Mouse (Mus musculus): Measurements from ENCODE around the gene Marveld1. TPM values are rescaled to one million over a fixed set of nuclear protein-coding genes. Genes with fewer than 3 reads are reported as not detected.

The Marveld1 gene
- polyA plus RNA-seq, 1 experiment from 2014 or later = 4.3 TPM

DNA sequence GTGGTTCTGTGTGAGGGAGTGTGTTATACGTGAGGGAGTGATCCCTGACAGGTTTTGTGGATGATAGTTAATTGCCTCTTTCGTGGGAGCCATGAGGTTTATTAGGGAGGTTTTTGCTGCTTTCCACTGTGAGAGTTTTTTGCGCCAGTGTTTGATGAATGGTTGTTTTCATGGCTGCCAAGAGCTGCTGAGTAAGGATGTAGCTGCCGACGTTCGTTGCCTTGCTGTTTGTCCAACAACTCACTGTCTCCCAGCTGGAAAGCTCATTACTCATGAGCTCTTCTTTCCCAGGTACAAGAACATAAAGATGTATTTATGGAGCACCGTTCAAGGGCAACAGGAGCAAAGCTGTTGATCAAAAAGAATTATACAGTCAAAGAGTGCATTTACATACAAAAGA, 17.0 kb downstream of the Marveld1 start:
- Histone ChIP-seq H3K4me2 (no peak overlapping the region), H3K4me1 (replicated peaks) (peaks cover 13% of the 10 kb centered on the region), H3K9ac (no peak overlapping the region), H3K9me3 (no peaks in the 10 kb centered on the region), H3K36me3 (no peaks in the 10 kb centered on the region), H3K4me3 (no peak overlapping the region), H3K27ac (replicated peaks) (no peak overlapping the region), H3K27me3 (peaks cover 15% of the 10 kb centered on the region)
- no peak for ATAC-seq (ENCODE audit: low FRiP score, low read depth)
- WGBS = 27% methylated on average over 7 of the region's 7 CpGs

DNA sequence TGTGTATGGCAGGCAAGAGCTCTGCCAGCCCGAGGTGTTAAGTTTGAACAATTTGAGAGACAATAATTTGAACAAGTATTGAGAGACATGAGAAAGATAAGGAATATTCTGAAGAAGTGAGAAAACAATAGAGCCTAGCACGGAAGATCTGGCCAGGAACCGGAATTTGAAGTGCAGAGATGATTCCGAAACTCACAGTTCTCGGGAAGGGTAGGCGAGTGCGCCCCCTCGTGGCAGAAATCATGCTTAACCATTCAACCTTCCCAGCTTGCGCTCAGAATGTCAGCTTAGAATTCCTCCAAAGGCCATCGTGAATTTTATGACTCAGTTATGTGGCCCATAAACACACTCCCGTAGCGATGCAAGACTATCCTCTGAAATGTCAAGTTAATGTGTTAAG, 18.9 kb downstream of the Marveld1 start:
- Histone ChIP-seq H3K4me1 (replicated peaks) (peaks cover 22% of the 10 kb centered on the region), H3K27ac (replicated peaks) (no peak overlapping the region), H3K27me3 (peaks cover 17% of the 10 kb centered on the region), H3K9me3 (no peaks in the 10 kb centered on the region), H3K4me2 (peak overlapping the region; percentile 41), H3K4me3 (no peak overlapping the region), H3K36me3 (no peaks in the 10 kb centered on the region), H3K9ac (peak overlapping the region; percentile 14; the same call in 1 of the 2 replicates)
- no peak for ATAC-seq (ENCODE audit: low FRiP score, low read depth)
- 4% methylated on average over 12 of the region's 12 CpGs for WGBS

DNA sequence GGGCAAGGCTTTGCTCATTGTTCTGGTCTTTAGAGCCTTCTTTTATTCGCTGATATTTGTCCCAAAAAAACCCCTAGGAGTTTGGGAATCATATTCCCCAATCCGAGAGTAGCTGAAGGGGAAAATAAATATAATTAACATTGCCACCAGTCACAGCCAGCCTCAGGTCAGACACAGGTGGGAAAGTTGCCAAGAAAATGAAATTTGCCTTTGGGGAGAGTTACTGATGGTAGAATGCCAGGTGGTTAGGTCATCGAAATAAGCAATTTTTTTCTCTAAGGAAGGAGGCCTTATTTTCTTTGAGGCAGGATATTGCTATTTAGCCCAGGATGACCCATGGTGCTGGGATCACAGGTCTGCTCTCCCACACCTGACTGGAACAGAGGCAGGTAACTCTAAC, 19.6 kb downstream of the Marveld1 start:
- 53% methylated on average over 3 of the region's 3 CpGs for WGBS
- Histone ChIP-seq H3K4me2 (no peak overlapping the region), H3K27ac (replicated peaks) (no peak overlapping the region), H3K9ac (no peak overlapping the region), H3K4me3 (no peak overlapping the region), H3K4me1 (replicated peaks) (peaks cover 28% of the 10 kb centered on the region), H3K36me3 (no peaks in the 10 kb centered on the region), H3K9me3 (no peaks in the 10 kb centered on the region), H3K27me3 (peaks cover 17% of the 10 kb centered on the region)
- ATAC-seq (ENCODE audit: low FRiP score, low read depth) = no peak

DNA sequence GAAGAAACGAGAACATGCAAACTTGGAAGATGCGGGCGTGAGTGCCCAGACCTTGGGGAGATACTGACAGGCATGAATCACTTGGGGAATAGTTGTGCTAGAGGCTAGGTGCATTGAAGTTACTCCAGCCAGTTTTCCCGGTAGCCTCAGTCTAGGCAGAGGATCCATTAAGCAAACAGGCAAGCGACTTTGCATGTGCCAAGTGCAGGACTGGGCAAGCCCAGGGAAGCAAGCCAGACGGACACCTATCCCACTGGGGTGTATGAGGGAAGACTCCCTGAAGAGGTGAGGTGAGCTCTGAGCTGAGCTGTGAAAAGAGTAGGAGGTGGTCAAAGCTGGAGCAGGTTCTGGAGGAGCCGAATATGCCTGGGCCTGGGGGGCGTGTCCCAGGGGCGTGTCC, 20.3 kb downstream of the Marveld1 start:
- Histone ChIP-seq H3K4me2 (no peak overlapping the region), H3K4me3 (no peak overlapping the region), H3K9me3 (no peaks in the 10 kb centered on the region), H3K27ac (replicated peaks) (no peak overlapping the region), H3K36me3 (no peaks in the 10 kb centered on the region), H3K9ac (no peak overlapping the region), H3K27me3 (peaks cover 17% of the 10 kb centered on the region), H3K4me1 (replicated peaks) (peaks cover 35% of the 10 kb centered on the region)
- no peak for ATAC-seq (ENCODE audit: low FRiP score, low read depth)
- WGBS = 70% methylated on average over 9 of the region's 9 CpGs

DNA sequence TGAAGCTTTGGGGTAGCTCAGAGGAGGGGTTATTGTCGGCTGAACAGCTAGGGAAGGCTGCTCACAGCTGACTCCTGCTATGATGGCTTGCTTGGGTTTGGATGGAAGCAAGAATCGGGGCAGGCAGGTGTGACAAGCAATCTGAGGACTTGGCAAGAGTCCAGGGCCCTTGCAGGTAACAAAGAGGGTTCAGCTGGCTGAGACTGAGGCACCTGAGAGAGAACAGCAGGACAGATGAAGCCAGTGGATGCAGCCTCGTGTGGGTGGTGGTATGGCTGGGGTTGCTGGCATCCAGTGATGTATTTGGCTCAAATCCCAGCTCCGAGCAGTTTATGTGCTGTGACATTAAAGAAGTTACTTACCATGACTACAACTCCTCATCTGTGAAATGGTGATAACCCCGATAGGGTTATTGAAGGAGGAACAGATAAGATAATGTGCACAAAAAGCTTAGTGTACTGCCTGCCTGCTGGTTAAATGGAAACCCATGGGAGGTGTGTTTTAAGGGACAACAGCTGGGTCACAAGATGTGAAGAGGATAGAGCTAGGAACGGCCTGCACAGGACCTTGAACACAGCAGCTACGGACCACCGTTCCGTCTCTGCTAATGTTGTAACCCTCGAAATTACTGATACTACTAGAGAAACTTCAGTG, 22.2 kb downstream of the Marveld1 start:
- no peak overlapping the region; the same call in 1 of the 2 replicates for H3K4me3 ChIP-seq
- peak overlapping the region; percentile 80 for H3K4me2 ChIP-seq
- peak overlapping the region; percentile 73 for H3K27ac ChIP-seq (replicated peaks)
- H3K27me3 ChIP-seq = peaks cover 17% of the 10 kb centered on the region
- H3K9me3 ChIP-seq = no peaks in the 10 kb centered on the region
- no peak overlapping the region for H3K9ac ChIP-seq
- ATAC-seq (ENCODE audit: low FRiP score, low read depth) = no peak; the same call in 1 of the 2 replicates
- H3K36me3 ChIP-seq = no peaks in the 10 kb centered on the region
- WGBS = 61% methylated on average over 10 of the region's 10 CpGs
- peaks cover 36% of the 10 kb centered on the region for H3K4me1 ChIP-seq (replicated peaks)

DNA sequence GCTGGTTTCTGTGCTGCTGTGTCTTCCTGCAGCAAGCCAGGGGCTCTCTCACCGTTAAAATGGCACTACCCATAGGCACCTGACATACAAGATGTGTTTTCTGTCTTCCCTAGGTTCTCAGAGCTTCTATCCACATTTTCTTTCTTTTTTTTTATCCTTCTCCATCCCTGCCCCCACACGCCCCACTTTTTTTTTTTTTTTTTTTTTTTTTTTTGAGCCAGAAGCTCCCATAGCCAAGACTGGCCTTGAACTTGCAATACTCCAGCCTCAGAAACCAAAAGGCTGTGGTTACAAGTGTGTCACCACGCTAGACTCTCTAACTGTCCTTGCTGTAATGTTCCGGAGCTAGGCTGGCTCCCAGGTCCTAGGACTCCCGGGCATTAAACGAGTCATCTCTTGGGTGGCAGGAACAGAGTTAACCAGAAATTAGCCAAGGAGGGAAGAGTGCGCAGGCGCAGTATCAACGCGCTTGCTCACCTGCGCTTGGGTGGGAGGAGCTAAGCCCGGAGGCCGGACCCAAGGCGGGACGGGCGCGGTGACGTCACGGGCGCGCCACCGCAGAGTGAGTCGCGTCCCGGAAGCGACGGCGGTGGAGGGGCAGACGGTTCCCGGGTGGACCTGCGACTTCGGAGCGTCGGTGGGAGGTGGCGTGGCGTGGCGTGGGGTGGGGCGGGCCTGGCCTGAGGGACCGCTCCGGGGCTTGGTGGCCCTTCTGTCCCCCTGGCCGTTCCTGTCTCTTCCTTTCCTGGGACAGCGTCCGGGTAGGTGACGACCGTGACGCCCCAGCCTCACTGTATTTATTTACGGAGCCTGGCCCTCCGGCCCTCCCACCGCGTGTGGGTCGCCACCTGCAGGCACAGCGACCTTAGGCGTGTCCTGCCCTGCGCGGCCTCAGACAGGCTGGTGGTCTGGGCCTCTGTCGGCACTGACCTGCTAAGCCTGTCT, 23.1 kb downstream of the Marveld1 start:
- Histone ChIP-seq H3K27ac (replicated peaks) (peak overlapping the region; percentile 73), H3K36me3 (no peaks in the 10 kb centered on the region), H3K9ac (peak overlapping the region; percentile 85), H3K9me3 (no peaks in the 10 kb centered on the region), H3K4me3 (peak overlapping the region; percentile 83), H3K4me1 (replicated peaks) (peaks cover 36% of the 10 kb centered on the region), H3K4me2 (peak overlapping the region; percentile 80), H3K27me3 (peaks cover 17% of the 10 kb centered on the region)
- 1% methylated on average over 56 of the region's 56 CpGs for WGBS
- ATAC-seq (ENCODE audit: low FRiP score, low read depth) = peak; percentile 94

DNA sequence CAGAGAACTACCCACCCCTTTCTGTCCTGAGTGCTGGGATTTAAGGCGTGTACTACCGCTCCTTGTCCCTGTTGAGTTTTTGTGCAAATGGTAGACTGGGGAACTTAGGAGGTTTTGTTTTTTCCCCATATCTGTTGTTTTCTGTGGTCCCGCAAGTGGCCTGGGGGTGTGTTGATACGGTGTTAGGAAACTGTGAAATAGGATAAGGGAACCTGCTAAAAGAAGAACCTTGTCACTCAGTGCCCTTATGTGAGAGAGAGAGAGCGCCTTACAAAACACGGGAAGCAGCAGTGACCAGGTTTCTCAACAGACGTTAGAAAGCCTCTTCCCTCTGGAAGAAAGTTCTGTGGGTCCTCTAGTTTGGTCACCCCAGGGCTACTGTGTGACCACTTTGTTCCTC, 29.6 kb downstream of the Marveld1 start:
- H3K4me1 ChIP-seq (replicated peaks) = peaks cover 9% of the 10 kb centered on the region
- WGBS = 93% methylated on average over 7 of the region's 7 CpGs
- no peak overlapping the region for H3K4me2 ChIP-seq
- H3K27ac ChIP-seq (replicated peaks) = no peak overlapping the region
- no peak overlapping the region for H3K9ac ChIP-seq
- H3K36me3 ChIP-seq = peaks cover 6% of the 10 kb centered on the region
- no peaks in the 10 kb centered on the region for H3K9me3 ChIP-seq
- no peaks in the 10 kb centered on the region for H3K27me3 ChIP-seq
- no peak for ATAC-seq (ENCODE audit: low FRiP score, low read depth)
- H3K4me3 ChIP-seq = no peak overlapping the region

DNA sequence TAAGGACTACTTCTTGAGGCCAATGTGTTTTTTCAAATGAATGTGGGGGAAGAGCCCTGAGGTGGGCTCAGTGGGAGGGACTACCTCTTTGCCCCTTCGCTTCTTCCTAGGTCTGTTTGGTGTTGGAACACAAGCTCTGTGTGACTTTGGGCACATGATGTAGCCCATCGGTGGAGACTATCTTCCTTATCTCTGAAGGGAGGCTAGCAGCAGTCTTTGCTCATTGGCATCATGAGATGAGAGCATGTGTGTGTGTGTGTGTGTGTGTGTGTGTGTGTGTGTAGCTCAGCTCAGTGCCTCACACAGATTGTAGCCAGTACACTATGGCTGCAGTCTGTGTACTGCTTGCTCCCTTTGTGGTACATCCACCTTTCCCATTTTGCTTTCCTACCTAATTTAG, 30.3 kb downstream of the Marveld1 start:
- Histone ChIP-seq H3K4me2 (no peak overlapping the region), H3K9me3 (no peaks in the 10 kb centered on the region), H3K9ac (no peak overlapping the region), H3K27ac (replicated peaks) (no peak overlapping the region), H3K27me3 (no peaks in the 10 kb centered on the region), H3K4me3 (no peak overlapping the region), H3K36me3 (peaks cover 6% of the 10 kb centered on the region), H3K4me1 (replicated peaks) (peaks cover 3% of the 10 kb centered on the region; the same call in 1 of the 2 replicates)
- no peak for ATAC-seq (ENCODE audit: low FRiP score, low read depth)
- WGBS = 90% methylated on average over 2 of the region's 2 CpGs

DNA sequence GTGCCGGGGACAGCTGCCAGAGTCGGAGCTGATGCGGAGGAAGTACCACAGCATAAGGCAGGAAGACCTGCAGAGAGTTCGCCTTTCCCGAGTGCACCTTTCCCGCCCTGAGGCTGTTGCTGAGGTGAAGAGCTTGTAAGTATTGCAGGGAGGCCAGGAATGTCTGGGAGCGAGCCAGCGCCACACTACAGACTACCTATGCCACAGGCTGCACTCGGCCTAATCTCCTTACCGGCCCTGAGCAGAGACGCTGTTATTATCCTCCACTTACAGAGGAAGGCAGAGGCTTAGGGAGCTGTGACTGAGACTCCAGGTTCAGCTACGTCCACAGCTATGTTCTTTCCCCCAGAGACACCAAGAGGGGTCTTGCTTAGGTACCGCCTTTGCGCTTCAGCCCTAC, 32.2 kb downstream of the Marveld1 start:
- Histone ChIP-seq H3K27ac (replicated peaks) (no peak overlapping the region), H3K4me1 (replicated peaks) (no peaks in the 10 kb centered on the region), H3K9ac (no peak overlapping the region), H3K4me3 (no peak overlapping the region), H3K9me3 (no peaks in the 10 kb centered on the region), H3K27me3 (no peaks in the 10 kb centered on the region), H3K36me3 (peaks cover 15% of the 10 kb centered on the region), H3K4me2 (no peak overlapping the region)
- 92% methylated on average over 14 of the region's 14 CpGs for WGBS
- no peak for ATAC-seq (ENCODE audit: low FRiP score, low read depth)

DNA sequence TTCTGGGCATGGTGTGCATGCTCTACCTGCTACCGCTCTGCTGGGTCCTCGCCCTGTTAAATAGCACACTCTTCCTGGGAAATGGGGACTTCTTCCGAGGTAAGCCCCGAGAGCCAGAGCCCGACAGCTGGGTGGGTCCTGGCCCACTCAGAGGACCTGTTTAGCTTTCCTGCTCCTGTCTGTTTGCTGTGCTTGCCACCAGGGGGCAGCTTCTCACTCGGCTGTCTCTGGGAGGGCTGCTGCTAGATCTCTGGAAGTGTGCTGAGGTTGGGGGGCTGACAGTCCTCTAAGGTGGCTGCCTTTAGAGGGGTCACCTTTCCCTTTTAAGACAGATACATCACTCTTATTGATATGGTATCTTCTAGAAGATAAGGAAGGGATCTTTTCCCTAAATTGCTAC, 35.5 kb downstream of the Marveld1 start:
- H3K36me3 ChIP-seq = peaks cover 19% of the 10 kb centered on the region
- no peaks in the 10 kb centered on the region for H3K9me3 ChIP-seq
- 69% methylated on average over 6 of the region's 6 CpGs for WGBS
- ATAC-seq (ENCODE audit: low FRiP score, low read depth) = no peak
- H3K9ac ChIP-seq = no peak overlapping the region
- no peak overlapping the region for H3K4me3 ChIP-seq
- no peak overlapping the region for H3K27ac ChIP-seq (replicated peaks)
- H3K4me1 ChIP-seq (replicated peaks) = no peaks in the 10 kb centered on the region
- no peak overlapping the region for H3K4me2 ChIP-seq
- no peaks in the 10 kb centered on the region for H3K27me3 ChIP-seq

DNA sequence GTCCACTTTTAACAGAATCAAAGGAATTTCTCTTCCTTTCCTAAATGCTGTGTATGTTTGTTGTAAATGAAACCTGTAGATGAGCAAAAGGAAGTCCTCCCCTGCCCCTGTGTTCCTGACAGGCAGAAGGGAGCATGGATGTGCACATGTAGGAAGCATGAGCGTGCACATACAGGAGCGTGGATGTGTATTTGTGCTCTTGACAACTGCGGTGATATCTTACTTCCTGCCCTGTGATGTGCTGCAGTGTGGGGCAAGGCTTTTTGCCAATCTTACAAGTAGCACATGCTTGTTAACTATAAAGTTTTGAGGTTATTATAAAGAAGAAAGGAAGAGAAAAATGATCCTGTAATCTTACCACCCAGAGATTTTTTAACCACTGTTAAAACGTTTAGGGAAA, 42.5 kb downstream of the Marveld1 start:
- Histone ChIP-seq H3K36me3 (peaks cover 25% of the 10 kb centered on the region), H3K4me1 (replicated peaks) (no peaks in the 10 kb centered on the region), H3K4me2 (no peak overlapping the region), H3K9me3 (no peaks in the 10 kb centered on the region), H3K9ac (no peak overlapping the region), H3K27me3 (no peaks in the 10 kb centered on the region), H3K27ac (replicated peaks) (no peak overlapping the region), H3K4me3 (no peak overlapping the region)
- 90% methylated on average over 4 of the region's 4 CpGs for WGBS
- no peak for ATAC-seq (ENCODE audit: low FRiP score, low read depth)

DNA sequence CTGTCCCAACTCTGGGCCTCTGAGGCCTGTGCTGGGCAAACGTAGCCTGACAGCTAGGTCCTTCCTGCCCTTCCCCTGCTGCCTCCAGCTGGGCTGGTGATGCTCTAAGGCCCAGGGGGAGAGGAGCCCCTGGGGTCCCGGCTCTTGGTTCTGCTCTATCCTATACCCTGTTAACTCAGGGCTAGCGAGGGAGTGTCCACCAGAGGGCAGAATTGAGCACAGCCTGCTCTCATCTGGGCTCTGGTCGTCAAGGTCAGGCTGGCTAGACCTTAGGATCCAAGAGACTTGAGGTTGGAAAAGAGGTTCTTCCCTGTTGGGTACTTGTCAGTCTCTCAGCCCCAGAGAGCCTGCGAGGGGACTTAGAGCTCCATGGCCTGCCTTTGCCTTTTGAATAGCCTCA, 43.3 kb downstream of the Marveld1 start:
- Histone ChIP-seq H3K4me2 (no peak overlapping the region), H3K36me3 (peaks cover 25% of the 10 kb centered on the region), H3K4me3 (no peak overlapping the region), H3K27me3 (no peaks in the 10 kb centered on the region), H3K9me3 (no peaks in the 10 kb centered on the region), H3K9ac (no peak overlapping the region), H3K4me1 (replicated peaks) (no peaks in the 10 kb centered on the region), H3K27ac (replicated peaks) (no peak overlapping the region)
- 16% methylated on average over 5 of the region's 5 CpGs for WGBS
- ATAC-seq (ENCODE audit: low FRiP score, low read depth) = 0 out of 2 replicates have a peak, but pooled peaks have one; percentile 52

Measured in hindbrain, embryonic 15.5 days (tissue).